Mouse (Mus musculus) lung, adult 2 months (tissue): ENCODE measurements around the gene Mog. TPM values are rescaled to one million over a fixed set of nuclear protein-coding genes. Genes with fewer than 3 reads are reported as not detected.

Experiments used
- DNase-seq: peaks from one replicate; pipeline ENCODE4 v3.0.0; 2022
- H3K4me1 ChIP-seq: fragments of 200-500 bp; 2 replicates; pipeline ENCODE4 v1.6.1; 2011; ENCODE audit warnings: low read length; ENCODE audit not compliant: control insufficient read depth, insufficient read depth
- H3K4me3 ChIP-seq: fragments of 200-500 bp; replicated peaks from 2 replicates; pipeline ENCODE3; 2011; ENCODE audit warnings: low read depth, mild to moderate bottlenecking, control low read depth, low read length; ENCODE audit errors: extremely low read depth
- CTCF ChIP-seq: fragments of 200-500 bp; IDR thresholded peaks from 2 replicates; pipeline ENCODE4 v1.5.1; 2011; ENCODE audit warnings: mild to moderate bottlenecking, low read length, control low read depth; ENCODE audit not compliant: insufficient read depth
- POLR2A ChIP-seq: fragments of 200-500 bp; IDR thresholded peaks from 2 replicates; pipeline ENCODE4 v1.6.1; 2011; ENCODE audit warnings: low read depth, mild to moderate bottlenecking, control low read depth, low read length, borderline replicate concordance; ENCODE audit errors: extremely low read depth
- WGBS: fragments of 180-500 bp; shearing (Covaris S2); methylation state at CpG from one replicate; pipeline ENCODE4 v1.1.7; 2018; 5-methylcytosine and 5-hydroxymethylcytosine counted together
- polyA plus RNA-seq: library from polyadenylated mRNA; depleted of rRNA; stranded (reverse); fragments of >200 nt; gene quantifications from 2 replicates; pipeline ENCODE4 v1.2.3, GENCODE M21; 2012

The Mog gene
- polyA plus RNA-seq, 1 experiment: not detected

- TF ChIP-seq POLR2A (no peak), CTCF (no peak)
- no peaks in the 10 kb centered on the region for H3K4me1 ChIP-seq
- DNase-seq: no peak
- WGBS: 77% methylated on average over 3 of the region's 3 CpGs
- H3K4me3 ChIP-seq: no peak overlapping the region
Measured at GRCm38 (mm10) chr17:37018328-37018727, 4.9 kb downstream of the Mog start.

- no peak overlapping the region for H3K4me3 ChIP-seq
- no peaks in the 10 kb centered on the region for H3K4me1 ChIP-seq
- no peak for DNase-seq
- TF ChIP-seq CTCF (no peak), POLR2A (no peak)
Measured at GRCm38 (mm10) chr17:37016333-37016732, 6.9 kb downstream of the Mog start.

- no peak overlapping the region for H3K4me3 ChIP-seq
- TF ChIP-seq POLR2A: no peak
- no peak for TF ChIP-seq CTCF
- H3K4me1 ChIP-seq: no peaks in the 10 kb centered on the region
- DNase-seq: no peak
- WGBS: 65% methylated on average over 5 of the region's 5 CpGs
Measured at GRCm38 (mm10) chr17:37012141-37012540, 11.1 kb downstream of the Mog start.

GRCm38 (mm10) chr17:37011719-37012118 lies 11.5 kb downstream of the Mog start:
- TF ChIP-seq POLR2A (no peak), CTCF (no peak)
- Histone ChIP-seq H3K4me3 (no peak overlapping the region), H3K4me1 (no peaks in the 10 kb centered on the region)
- 69% methylated on average over 3 of the region's 3 CpGs for WGBS
- DNase-seq: no peak

- DNase-seq: no peak
- TF ChIP-seq CTCF: no peak
- TF ChIP-seq POLR2A: no peak
- H3K4me3 ChIP-seq: no peak overlapping the region
- 88% methylated on average over 17 of the region's 17 CpGs for WGBS
- no peaks in the 10 kb centered on the region for H3K4me1 ChIP-seq
Measured at GRCm38 (mm10) chr17:37009460-37010042, 13.6 kb downstream of the Mog start.

- TF ChIP-seq CTCF (no peak), POLR2A (no peak)
- WGBS: 79% methylated on average over 6 of the region's 6 CpGs
- DNase-seq: no peak
- H3K4me1 ChIP-seq: peaks cover 1% of the 10 kb centered on the region
- H3K4me3 ChIP-seq: no peak overlapping the region
Measured at GRCm38 (mm10) chr17:37008161-37008560, 15.0 kb downstream of the Mog start.

GRCm38 (mm10) chr17:37003366-37003765 lies 19.8 kb downstream of the Mog start:
- WGBS: 27% methylated on average over 4 of the region's 4 CpGs
- DNase-seq: no peak
- H3K4me3 ChIP-seq: no peak overlapping the region
- peaks cover 4% of the 10 kb centered on the region for H3K4me1 ChIP-seq
- TF ChIP-seq CTCF (no peak), POLR2A (no peak)

GRCm38 (mm10) chr17:37002364-37003330 lies 20.6 kb downstream of the Mog start:
- 1% methylated on average over 49 of the region's 49 CpGs for WGBS
- peak; percentile 74 for DNase-seq
- Histone ChIP-seq H3K4me1 (peaks cover 4% of the 10 kb centered on the region), H3K4me3 (peak overlapping the region; percentile 78)
- TF ChIP-seq CTCF: no peak
- TF ChIP-seq POLR2A: no peak

GRCm38 (mm10) chr17:37000863-37001262 lies 22.3 kb downstream of the Mog start, which contains the start of gene Zfp57:
Gene Zfp57, plus strand, starts transcription at chr17:37001163.
- Histone ChIP-seq H3K4me3 (no peak within 1 kb of the TSS), H3K4me1 (peaks cover 4% of the 10 kb centered on the region)
- DNase-seq: no peak
- 93% methylated on average over 7 of the region's 7 CpGs for WGBS
- no peak for TF ChIP-seq CTCF

GRCm38 (mm10) chr17:36998477-36998876 lies 24.7 kb downstream of the Mog start:
- WGBS: 63% methylated on average over 2 of the region's 2 CpGs

More at GRCm38 (mm10) chr17:36998477-36998876, 24.7 kb downstream of the Mog start:
- no peak for DNase-seq
- no peak overlapping the region for H3K4me3 ChIP-seq
- TF ChIP-seq CTCF (no peak), POLR2A (no peak)
- peaks cover 4% of the 10 kb centered on the region for H3K4me1 ChIP-seq
